Mouse (Mus musculus) frontal cortex, adult (tissue): ENCODE results near the gene Rpa1.
"Not testable (repeated sequence)": the region's sequence is repeated elsewhere in the genome, so short reads cannot be mapped to it uniquely, and the experiment has no call there.

Experiments used
- ATAC-seq: cut with Nextera tagmentation; 2 replicates; pipeline ENCODE4 v1.9.2; 2017; ENCODE audit warnings: mild to moderate bottlenecking, moderate library complexity, mixed read lengths; ENCODE audit not compliant: low TSS enrichment

The Rpa1 gene

GRCm38 (mm10) chr11:75348199-75348889, at the start of gene Rpa1, which contains the start of gene Smyd4:
Gene Rpa1, minus strand, starts transcription at chr11:75348324.
Gene Smyd4, plus strand, starts transcription at chr11:75348433.
- peak; percentile 100 for ATAC-seq

- ATAC-seq: no peak
Measured at GRCm38 (mm10) chr11:75397452-75397851, 49.3 kb upstream of the Rpa1 start.

DNA sequence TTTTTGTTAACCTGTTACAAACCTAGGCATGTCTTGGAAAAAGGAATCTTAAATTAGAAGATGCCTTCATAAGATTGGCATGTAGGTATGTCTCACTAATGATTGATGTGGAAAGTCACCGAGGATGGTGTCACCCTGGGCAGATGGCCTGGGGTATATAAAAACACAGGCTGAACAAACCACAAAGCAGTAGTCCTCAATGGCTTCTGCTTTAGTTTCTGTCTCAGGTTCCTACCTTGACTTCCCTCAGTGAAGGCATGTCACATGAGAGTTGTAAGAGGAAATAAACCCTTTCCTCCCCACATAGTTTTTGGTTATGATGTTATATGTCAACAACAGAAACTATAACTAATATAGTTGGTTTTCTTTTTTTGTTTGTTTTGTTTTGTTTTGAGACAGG, 47.5 kb upstream of the Rpa1 start:
- no peak for ATAC-seq

- ATAC-seq: not testable (repeated sequence)
Measured at GRCm38 (mm10) chr11:75383529-75383928, 35.4 kb upstream of the Rpa1 start.

DNA sequence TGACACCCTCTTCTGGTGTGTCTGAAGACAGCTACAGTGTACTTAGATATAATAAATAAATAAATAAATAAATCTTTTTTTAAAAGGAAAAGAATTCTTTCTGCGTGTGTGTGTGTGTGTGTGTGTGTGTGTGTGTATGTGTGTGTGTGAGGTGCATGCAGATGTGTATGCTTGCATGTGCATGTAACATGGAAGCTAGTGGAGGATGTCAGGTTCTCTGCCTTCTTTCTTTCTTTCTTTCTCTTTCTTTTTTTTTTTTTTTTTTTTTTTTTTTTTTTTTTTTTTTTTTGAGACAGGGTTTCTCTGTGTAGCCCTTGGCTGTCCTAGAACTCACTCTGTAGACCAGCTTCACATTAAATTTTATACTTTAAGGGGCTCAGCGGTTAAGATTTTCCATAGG, 30.7 kb upstream of the Rpa1 start:
- ATAC-seq: not testable (repeated sequence)

GRCm38 (mm10) chr11:75377125-75377524, 29.0 kb upstream of the Rpa1 start:
- ATAC-seq: no peak

GRCm38 (mm10) chr11:75355475-75355874, 7.4 kb upstream of the Rpa1 start:
- ATAC-seq: no peak

DNA sequence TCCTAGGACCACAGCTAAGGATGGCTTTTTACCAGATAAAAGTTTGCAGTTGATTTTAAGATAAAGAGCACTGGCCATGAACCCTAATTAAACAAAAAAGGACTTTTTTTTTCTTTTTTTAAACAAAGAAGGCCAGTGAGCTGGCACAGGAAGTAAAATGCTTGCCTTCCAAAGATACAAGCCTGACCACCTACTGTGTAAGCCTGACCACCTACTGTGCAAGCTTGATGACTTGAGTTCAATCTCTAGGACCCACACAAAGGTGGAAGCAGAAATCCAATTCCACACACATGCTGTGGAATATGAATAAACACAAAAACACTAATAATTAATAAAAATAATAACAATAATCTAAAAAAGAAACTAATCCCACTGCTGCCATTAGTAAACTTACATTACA, 3.1 kb upstream of the Rpa1 start:
- ATAC-seq: no peak

DNA sequence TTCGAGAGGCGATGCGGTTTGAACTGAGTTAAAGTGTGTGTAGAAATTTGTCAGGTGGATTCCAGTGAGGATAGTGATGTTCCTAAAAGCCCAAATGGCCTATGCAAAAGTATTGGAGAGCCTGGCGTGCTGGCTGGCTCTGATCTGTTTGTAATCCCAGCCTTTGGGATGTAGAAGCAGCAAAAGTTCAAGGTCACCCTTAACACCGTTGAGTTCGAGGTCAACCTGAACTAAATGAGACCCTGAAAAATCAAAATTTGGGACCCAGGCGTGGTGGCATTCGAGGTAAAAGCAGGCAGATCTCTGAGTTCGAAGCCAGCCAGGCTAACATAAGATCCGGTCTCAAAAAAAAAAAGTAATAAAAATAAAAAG, 752 bp upstream of the Rpa1 start:
- ATAC-seq: no peak

DNA sequence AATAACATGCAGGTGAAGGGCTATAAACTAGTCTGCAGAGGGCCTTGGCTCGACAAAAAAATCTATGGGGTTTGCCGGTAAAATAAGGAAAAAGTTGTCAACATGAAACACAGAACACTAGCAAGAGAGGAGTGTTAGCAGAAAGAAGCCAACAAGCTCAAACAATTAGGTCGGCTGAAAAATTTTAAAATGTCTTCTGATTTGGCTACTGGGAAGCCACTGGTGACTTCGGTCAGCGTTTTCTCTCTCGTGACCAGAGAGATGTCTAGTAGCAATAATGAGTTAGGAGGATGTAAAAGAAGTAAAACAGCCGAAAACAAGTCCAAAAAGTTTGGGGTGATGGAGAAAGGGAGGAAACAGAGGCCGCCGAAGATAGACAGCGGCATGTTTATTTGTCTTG, 528 bp downstream of the Rpa1 start:
- ATAC-seq: no peak

- no peak for ATAC-seq
Measured at GRCm38 (mm10) chr11:75347188-75347585, 937 bp downstream of the Rpa1 start.

GRCm38 (mm10) chr11:75346556-75347187, 1.5 kb downstream of the Rpa1 start:
- no peak for ATAC-seq

GRCm38 (mm10) chr11:75344716-75345115, 3.4 kb downstream of the Rpa1 start:
- no peak for ATAC-seq

DNA sequence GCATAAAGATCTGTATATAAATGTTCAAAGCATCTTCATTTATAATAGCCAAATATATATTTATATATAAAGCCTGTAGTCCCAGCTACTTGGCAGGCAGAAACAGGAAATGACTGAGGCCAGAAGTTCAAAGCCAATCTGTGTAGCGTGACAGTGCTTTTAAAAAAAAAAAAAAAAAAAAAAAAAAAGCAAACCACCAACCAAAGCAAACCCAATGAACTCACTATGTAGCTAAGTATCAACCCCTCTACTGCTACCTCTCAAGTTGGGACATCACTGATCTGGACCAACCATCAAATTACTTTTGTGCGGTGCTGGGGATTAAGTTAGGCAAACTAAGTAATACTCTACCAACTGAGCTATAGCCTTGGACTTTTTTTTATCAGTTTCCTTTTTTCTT, 4.0 kb downstream of the Rpa1 start:
- ATAC-seq: no peak

- no peak for ATAC-seq
Measured at GRCm38 (mm10) chr11:75343096-75343495, 5.0 kb downstream of the Rpa1 start.

DNA sequence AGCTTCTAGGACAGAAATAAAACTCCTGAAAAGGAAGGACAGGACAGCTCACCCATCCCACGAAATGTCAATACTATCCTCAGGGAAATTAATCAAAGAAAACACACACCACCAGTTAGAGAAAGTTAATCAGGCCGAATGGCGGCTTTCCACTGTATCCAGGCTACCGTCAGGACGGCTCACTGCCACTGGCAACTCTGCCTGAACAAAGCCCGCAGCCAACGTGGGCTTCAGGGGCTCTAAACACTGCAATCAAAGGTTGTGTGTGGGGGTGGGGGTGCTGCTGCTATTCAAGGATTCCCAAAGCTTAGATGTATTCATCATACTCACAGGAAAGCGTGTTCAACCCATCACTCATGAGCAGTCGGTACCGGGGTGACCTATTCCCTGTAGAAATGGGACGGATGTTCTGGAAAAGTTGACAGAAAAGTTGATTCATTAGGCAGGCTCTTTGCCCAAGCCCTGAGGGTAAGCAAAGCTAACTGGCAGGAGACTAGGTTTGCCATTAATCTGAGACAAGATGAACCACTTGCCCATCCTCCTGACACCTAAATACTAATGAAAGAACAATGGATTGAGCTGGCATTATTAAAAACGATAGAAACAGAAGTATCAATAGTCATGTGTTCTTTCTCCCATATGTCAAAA, 7.3 kb downstream of the Rpa1 start:
- ATAC-seq: no peak

DNA sequence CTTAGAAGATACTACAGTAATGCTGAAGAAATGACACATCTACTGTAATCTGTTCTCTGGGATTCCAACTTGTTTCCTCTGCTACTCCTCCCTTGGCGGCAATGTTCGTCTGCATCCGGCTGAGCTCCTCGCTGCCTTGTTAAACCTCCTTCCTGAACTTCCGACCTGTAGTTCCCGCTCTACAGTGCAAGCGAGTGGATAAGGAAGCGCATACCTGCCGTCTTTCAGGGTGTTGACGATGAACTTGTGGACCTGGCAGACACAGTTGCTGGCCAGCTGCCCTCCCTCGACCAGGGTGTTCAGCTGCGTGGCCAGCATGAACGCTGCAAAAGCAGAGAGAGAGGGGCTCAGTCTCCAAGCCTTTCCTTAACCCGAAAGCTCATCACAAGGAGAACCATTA, 8.0 kb downstream of the Rpa1 start:
- ATAC-seq: no peak

- ATAC-seq: no peak
Measured at GRCm38 (mm10) chr11:75337246-75337645, 10.9 kb downstream of the Rpa1 start.

- no peak for ATAC-seq
Measured at GRCm38 (mm10) chr11:75336676-75337075, 11.4 kb downstream of the Rpa1 start.

- ATAC-seq: no peak
Measured at GRCm38 (mm10) chr11:75325969-75326311, 22.2 kb downstream of the Rpa1 start.

DNA sequence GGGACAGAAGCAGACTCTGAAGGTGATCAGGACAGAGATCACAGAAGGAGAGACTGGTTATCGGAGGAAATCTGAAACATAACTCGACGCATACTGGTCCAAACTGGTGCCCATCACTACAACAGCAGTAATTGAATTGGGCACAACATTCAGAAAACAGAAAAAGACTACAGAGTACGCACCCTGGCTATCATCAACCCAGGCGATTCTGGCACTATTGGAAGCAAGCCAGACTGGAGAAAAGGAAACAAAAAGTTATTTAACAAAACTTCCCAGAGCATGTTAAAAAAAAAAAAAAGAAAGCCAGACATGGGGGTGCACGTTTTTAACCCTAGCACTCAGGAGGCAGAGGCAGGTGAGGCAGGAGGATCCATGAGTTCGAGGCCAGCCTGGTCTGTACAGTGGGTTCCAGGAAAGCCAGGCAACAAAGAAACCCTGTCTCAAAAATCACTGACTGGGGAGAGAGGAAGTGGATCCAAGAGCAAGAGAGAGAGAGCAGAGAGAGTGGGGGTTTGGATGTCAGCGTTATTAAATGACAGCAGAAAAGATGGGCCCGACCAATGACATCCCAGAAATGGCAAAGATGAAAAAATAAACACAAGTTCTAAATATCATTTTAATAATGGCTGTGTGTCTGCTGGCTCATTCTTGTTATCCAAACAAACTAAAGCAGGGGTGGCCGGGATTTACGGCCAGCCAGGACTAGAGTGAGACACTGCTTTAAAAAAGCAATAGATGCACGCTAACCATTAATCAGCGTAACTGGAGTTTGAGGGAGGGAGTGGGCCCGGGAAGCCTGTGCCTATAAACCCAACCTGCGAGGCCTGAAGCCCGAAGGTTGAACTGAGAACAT, 22.8 kb downstream of the Rpa1 start:
- no peak for ATAC-seq

GRCm38 (mm10) chr11:75324433-75324832, 23.7 kb downstream of the Rpa1 start:
- ATAC-seq: no peak
